Mouse (Mus musculus) forebrain, postnatal 0 days (tissue): ENCODE measurements around the gene Commd6. TPM values are rescaled to one million over a fixed set of nuclear protein-coding genes. Genes with fewer than 3 reads are reported as not detected.

Experiments used
- ATAC-seq: fragments of 200-750 bp; cut with Nextera tagmentation; 2 replicates; pipeline ENCODE4 v1.8.0; 2017; ENCODE audit warnings: mild to moderate bottlenecking, moderate library complexity
- DNase-seq: peaks from one replicate; pipeline ENCODE4 v3.0.0-alpha.2; 2015
- H3K27ac ChIP-seq: fragments of 300-500 bp; sonication (generic); 2 replicates; pipeline ENCODE4 v1.5.1; 2014; ENCODE audit warnings: low read depth, mild to moderate bottlenecking, antibody characterized with exemption, low read length, moderate library complexity, mixed read lengths
- H3K27me3 ChIP-seq: fragments of 300-500 bp; sonication (generic); 2 replicates; pipeline ENCODE4 v1.6.1; 2014; ENCODE audit warnings: mild to moderate bottlenecking, low read length, mixed read lengths; ENCODE audit not compliant: insufficient read depth
- H3K36me3 ChIP-seq: fragments of 300-500 bp; sonication (generic); 2 replicates; pipeline ENCODE4 v1.6.1; 2014; ENCODE audit warnings: mild to moderate bottlenecking, moderate library complexity; ENCODE audit not compliant: insufficient read depth
- H3K4me1 ChIP-seq: fragments of 300-500 bp; sonication (generic); 2 replicates; pipeline ENCODE4 v1.6.1; 2014; ENCODE audit warnings: antibody characterized with exemption; ENCODE audit not compliant: insufficient read depth
- H3K4me2 ChIP-seq: fragments of 300-500 bp; sonication (generic); 2 replicates; pipeline ENCODE4 v1.6.1; 2014; ENCODE audit warnings: low read depth, mild to moderate bottlenecking, moderate library complexity
- H3K4me3 ChIP-seq: fragments of 300-500 bp; sonication (generic); 2 replicates; pipeline ENCODE4 v1.5.1; 2014; ENCODE audit warnings: low read depth, low read length, mixed read lengths
- H3K9ac ChIP-seq: fragments of 300-500 bp; sonication (generic); 2 replicates; pipeline ENCODE4 v1.6.1; 2014; ENCODE audit warnings: mild to moderate bottlenecking
- H3K9me3 ChIP-seq: fragments of 300-500 bp; sonication (generic); 2 replicates; pipeline ENCODE4 v1.6.1; 2016; ENCODE audit warnings: low read length
- CTCF ChIP-seq: sonication (generic); IDR thresholded peaks from 2 replicates; pipeline ENCODE4 v1.5.1; 2016; ENCODE audit warnings: antibody characterized with exemption, control low read depth, low read depth
- WGBS: fragments of 180-500 bp; shearing (Covaris S2); extraction: QIAGEN DNeasy Blood & Tissue Kit; methylation state at CpG from one replicate; pipeline ENCODE4 v1.1.7; 2014; 5-methylcytosine and 5-hydroxymethylcytosine counted together
- polyA plus RNA-seq: library from polyadenylated mRNA; unstranded; fragments of >200 nt; fragmentation: Nextera tagmentation; extraction: Ambion mirVana; gene quantifications from 2 replicates; pipeline ENCODE4 v1.2.1, GENCODE M21; 2015
- total RNA-seq: library from RNA; depleted of rRNA; stranded (reverse); fragments of >200 nt; gene quantifications from 2 replicates; pipeline ENCODE4 v1.2.3, GENCODE M21; 2014; rRNA removed

The Commd6 gene
- total RNA-seq (44.9 and 49.5 TPM in 2 replicates), polyA plus RNA-seq (71.4 and 72.4 TPM in 2 replicates)

DNA sequence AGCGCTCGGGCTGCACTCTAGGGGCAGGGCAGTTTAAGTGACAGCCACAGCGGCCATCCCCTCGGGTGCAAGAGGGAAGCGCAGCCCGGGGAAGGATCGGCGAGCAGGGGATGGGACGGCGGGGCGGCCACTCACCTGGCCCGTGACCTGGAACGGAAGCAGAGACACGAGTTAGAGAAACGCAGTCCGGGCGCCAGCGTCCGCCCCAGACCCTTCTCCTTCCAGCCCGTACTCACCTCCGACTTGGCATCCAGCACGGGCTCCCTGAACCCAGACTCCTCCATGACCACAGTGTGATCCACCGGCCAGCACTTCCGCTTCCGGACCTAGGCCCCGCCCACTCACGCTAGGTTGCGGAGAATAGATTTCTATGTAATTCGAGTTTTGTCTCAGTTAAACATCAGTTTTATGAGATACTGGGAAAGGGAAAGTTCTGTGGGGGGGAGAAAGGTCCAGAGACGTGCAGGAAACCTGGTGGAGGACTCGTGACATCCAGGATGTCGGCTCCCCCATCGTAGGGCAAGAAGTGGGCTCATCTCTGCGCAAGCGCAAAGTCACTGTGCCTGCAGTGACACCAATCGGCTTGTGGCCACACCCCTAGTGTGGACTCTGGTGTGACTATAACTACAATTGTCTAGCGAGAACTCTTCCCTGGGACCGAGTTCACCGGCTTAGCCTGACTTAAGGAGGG is at the start of gene Commd6:
Gene Commd6 (minus strand): TSS at position 534 of the 691 bp plus-strand sequence.
- H3K36me3 ChIP-seq: no peaks in the 10 kb centered on the region
- TF ChIP-seq CTCF: peak; percentile 34
- DNase-seq (peak; percentile 95), ATAC-seq (peak; percentile 98)
- H3K9ac ChIP-seq: peak within 1 kb of the TSS; percentile 89
- H3K4me1 ChIP-seq: no peaks in the 10 kb centered on the region
- H3K4me2 ChIP-seq: peak within 1 kb of the TSS; percentile 59
- peak within 1 kb of the TSS; percentile 87 for H3K4me3 ChIP-seq
- under 1% methylated on average over 39 of the region's 39 CpGs for WGBS
- H3K27ac ChIP-seq: peak within 1 kb of the TSS; percentile 89
- no peaks in the 10 kb centered on the region for H3K9me3 ChIP-seq
- no peaks in the 10 kb centered on the region for H3K27me3 ChIP-seq

DNA sequence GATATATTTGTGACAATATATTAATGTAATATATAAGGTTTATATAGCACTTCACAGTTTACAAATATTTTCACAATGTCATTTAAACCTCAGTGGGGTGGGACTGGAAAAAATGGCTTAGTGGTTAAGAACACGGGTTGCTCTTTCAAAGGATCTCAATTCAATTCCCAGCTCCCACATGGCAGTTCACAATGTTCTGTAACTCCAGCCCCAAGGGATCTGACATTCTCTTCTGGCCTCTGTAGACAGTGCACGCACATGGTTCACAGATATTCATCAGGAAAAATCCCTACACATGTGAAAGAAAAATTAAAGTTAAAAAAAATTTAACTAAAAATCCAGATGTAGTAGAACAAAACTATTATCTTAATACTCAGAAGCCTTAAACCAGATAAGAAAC is 47.9 kb upstream of the Commd6 start:
- Histone ChIP-seq H3K9me3 (no peaks in the 10 kb centered on the region), H3K27me3 (no peaks in the 10 kb centered on the region), H3K4me1 (no peaks in the 10 kb centered on the region), H3K27ac (no peak overlapping the region), H3K36me3 (peaks cover 11% of the 10 kb centered on the region; the same call in 1 of the 2 replicates), H3K4me3 (no peak overlapping the region), H3K9ac (no peak overlapping the region), H3K4me2 (no peak overlapping the region)
- DNase-seq (no peak), ATAC-seq (no peak)
- 83% methylated on average over 2 of the region's 2 CpGs for WGBS
- TF ChIP-seq CTCF: no peak

DNA sequence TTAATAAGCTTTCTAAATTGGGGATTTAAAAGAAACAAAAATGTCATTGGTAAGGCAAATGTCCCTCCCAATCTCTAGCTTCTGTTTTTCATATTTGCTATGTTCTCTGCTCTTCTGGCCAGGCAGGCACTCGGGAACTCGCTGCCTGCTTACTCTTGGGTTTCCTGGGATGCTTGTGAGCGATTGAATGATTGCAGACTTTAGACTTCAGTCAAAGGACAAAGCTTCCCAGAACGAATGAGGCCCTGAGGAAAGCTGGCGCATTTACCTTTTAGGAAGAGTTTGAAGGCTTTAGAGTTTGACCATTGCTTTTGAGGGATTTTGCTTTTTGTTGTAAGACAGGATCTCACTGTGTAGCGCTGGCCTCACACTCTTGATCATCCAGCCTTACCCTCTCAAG is 47.2 kb upstream of the Commd6 start:
- Histone ChIP-seq H3K4me3 (no peak overlapping the region), H3K27me3 (no peaks in the 10 kb centered on the region), H3K4me1 (no peaks in the 10 kb centered on the region), H3K27ac (no peak overlapping the region), H3K9ac (no peak overlapping the region), H3K9me3 (no peaks in the 10 kb centered on the region), H3K36me3 (peaks cover 8% of the 10 kb centered on the region; the same call in 1 of the 2 replicates), H3K4me2 (no peak overlapping the region)
- TF ChIP-seq CTCF: no peak
- WGBS: 89% methylated on average over 6 of the region's 6 CpGs
- ATAC-seq (no peak), DNase-seq (no peak)

DNA sequence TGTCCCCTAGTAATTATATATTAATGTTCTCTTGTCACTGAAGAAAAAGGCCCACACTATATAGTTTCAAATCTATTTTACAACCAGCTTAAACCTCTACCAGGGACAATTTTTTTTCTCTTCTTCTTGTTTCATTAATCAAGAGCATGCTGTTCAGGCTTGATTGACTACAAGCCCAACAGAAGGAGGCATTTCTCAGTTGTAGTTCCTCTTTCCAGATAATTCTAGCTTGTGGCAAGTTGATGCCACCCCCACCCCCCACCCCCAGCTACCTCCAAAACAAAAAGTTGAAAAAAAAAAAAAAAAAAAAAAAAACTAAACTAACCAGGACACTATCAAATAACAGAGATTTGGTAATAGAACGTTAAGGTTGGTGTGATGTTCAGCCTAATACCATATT is 31.7 kb upstream of the Commd6 start:
- H3K4me1 ChIP-seq: no peaks in the 10 kb centered on the region
- TF ChIP-seq CTCF: no peak
- H3K27ac ChIP-seq: no peak overlapping the region
- H3K4me3 ChIP-seq: no peak overlapping the region
- peaks cover 35% of the 10 kb centered on the region for H3K36me3 ChIP-seq
- H3K9me3 ChIP-seq: no peaks in the 10 kb centered on the region
- H3K4me2 ChIP-seq: no peak overlapping the region
- no peak for DNase-seq
- ATAC-seq: no peak
- no peaks in the 10 kb centered on the region for H3K27me3 ChIP-seq
- 96% methylated on average over 1 of the region's 1 CpGs for WGBS
- no peak overlapping the region for H3K9ac ChIP-seq

DNA sequence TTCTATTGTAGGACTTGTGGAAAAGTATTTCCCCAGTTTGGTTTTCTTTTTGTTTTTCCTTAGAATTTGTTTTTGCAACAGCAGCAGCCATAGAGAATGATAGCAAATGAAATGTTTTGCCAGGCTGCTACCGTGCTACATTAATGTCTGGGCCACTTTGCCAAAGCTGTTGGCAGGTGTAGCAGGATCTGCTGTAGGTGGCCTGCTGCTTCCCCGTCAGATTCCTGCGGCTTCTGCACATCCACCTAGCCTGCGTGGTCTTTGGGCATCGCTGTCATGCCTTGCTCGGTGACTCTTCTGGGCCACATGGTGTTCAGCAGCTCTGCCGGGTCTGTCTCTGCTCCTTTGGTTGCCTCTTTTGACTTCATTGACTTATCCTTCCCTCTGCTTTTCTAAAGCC is 28.1 kb upstream of the Commd6 start:
- Histone ChIP-seq H3K27ac (no peak overlapping the region), H3K36me3 (peaks cover 31% of the 10 kb centered on the region), H3K4me1 (no peaks in the 10 kb centered on the region), H3K4me3 (no peak overlapping the region), H3K9me3 (no peaks in the 10 kb centered on the region), H3K9ac (no peak overlapping the region), H3K4me2 (no peak overlapping the region), H3K27me3 (no peaks in the 10 kb centered on the region)
- 85% methylated on average over 7 of the region's 7 CpGs for WGBS
- ATAC-seq: no peak
- no peak for DNase-seq
- TF ChIP-seq CTCF: no peak

DNA sequence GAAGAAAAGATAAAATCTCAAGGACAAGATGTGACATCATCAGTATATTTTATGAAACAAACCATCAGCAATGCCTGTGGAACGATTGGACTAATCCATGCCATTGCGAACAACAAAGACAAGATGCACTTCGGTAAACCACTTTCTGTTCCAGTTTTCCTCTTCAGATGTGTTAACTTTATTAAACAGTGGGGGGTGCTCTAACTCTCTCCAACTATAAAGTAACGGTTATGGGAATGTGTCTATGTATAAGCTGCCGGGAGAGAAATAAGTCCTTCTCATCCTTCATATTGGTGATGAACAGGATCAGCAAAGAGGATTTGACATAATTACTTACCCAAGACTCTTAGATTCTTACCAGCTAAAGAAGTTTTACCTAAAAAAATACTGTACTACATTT is 26.1 kb upstream of the Commd6 start:
- Histone ChIP-seq H3K27ac (no peak overlapping the region), H3K9ac (no peak overlapping the region), H3K27me3 (no peaks in the 10 kb centered on the region), H3K36me3 (peaks cover 33% of the 10 kb centered on the region), H3K4me1 (no peaks in the 10 kb centered on the region), H3K4me3 (no peak overlapping the region), H3K9me3 (no peaks in the 10 kb centered on the region), H3K4me2 (no peak overlapping the region)
- ATAC-seq (no peak), DNase-seq (peak; percentile 13)
- 81% methylated on average over 5 of the region's 5 CpGs for WGBS
- TF ChIP-seq CTCF: 0 out of 2 replicates have a peak, but pooled peaks have one; percentile 7

DNA sequence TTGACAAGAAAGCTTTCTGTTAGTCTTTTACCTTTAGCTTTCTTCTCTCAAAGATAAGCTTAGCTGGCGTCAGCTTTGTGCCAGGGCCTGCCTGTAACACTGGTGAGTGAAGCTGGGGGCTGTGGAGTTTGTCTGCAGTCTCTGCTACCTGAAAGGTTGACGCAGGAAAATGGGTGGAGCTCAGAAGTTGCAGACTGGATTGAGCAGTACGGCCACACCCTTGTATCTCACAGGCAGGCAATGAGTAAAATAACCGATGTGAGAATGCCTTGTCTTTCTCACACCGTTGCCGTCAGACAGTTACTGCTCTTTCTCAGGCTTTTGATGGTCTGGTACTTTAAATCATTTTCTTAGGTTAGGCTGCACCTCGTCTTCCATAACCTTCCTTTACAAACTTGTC is 25.6 kb upstream of the Commd6 start:
- no peaks in the 10 kb centered on the region for H3K4me1 ChIP-seq
- H3K36me3 ChIP-seq: peaks cover 38% of the 10 kb centered on the region
- H3K4me2 ChIP-seq: no peak overlapping the region
- WGBS: 92% methylated on average over 7 of the region's 7 CpGs
- H3K27me3 ChIP-seq: no peaks in the 10 kb centered on the region
- DNase-seq: no peak
- no peak overlapping the region for H3K27ac ChIP-seq
- H3K9me3 ChIP-seq: no peaks in the 10 kb centered on the region
- no peak for TF ChIP-seq CTCF
- ATAC-seq: no peak
- no peak overlapping the region for H3K9ac ChIP-seq
- H3K4me3 ChIP-seq: no peak overlapping the region
